Mouse (Mus musculus): Measurements from ENCODE around the gene Unc5cl.

The Unc5cl gene

DNA sequence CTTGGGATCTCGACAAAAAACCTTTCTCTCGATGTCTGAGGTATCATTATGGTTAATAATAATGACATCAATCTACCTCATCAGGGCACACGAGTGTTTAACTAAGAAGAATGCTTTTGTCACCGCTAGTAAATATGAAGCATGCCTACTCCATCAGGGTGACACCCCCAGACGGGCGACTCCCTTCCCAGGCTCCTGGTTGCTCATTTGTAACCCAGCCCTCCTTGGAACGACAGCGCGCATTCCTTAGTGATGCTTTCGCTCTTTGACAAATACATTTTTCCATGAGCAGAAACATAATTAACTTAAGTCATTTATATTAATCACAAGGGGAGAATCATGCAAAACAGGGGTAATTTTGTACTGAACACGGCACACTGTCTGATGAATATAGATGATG, 88.0 kb downstream of the Unc5cl start:
- no peak for DNase-seq

DNA sequence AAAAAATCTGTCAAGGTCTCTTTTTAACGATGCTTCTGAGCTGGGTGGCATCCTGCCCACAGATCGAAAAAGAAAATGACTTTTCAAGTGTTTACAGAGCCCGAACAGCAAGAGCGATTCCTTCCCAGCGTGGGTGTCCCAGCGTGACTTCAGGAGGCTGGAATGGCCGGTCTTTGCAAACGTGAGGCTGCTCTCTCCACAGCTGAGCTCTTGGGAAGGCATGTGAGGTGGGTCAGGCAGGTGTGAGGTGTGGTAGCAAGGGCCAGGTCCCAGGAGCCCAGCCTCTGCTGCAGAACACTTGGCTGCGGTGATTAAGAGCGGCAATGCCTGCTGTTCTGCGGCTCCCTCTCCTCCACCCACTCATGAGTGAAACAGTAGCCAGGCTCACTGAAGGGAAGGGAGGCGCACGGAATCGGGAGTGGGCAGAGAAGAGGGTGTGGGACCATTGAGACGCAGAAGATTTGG, 88.6 kb downstream of the Unc5cl start:
- DNase-seq: no peak

DNA sequence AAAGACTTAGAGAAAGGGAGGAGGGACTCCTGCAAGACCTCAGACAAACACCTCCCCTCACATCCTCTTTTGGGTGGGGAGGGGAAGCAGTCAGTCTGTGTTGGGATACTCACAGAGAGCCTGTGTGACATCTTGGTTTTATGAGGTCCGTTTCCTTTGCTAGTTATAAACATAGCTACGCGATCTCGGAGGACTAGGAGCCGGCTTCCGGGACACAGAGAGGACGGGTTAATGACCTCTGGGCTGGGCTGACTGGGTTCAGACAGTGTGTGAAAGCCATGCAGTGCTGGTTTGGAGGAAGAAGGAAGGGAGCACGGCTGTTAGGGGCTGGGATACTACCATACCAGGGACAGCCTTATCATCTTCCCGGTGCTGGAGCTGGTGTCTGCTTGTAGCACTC, 90.0 kb downstream of the Unc5cl start:
- DNase-seq: peak; percentile 88

DNA sequence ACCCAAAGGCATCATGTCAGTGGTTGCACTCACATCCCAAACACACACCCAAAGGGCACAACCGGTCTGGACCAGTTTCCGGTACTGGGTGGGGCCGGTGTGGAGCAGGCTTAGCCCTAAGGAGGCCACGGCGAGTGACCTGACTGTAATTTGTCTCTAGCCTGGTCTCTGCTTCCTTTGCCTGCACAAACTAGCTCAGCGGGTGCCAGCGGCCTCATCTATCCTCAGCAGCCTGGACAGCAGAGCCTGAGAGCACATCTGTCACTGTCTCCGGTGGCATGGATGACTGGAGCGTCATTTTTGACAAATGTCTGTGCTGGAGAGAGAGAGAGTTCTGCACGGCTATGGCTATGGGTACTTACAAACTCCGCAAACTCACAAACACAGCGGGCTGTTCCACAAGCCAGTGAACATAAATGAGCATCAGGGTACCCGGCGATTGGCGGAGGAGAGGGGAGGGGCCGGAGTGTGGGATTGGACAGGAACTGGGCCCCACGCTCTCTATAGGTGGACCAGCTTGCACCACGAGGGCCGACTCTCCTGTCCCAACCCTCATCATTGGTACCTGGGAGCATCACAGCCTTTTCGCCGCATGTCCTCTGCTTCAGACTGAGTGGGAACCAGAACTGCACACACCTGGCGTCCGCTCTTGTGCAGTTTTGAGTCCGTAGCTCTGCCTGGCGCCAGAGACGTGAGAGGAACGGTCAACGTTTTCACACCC, 90.7 kb downstream of the Unc5cl start:
- DNase-seq: no peak

DNA sequence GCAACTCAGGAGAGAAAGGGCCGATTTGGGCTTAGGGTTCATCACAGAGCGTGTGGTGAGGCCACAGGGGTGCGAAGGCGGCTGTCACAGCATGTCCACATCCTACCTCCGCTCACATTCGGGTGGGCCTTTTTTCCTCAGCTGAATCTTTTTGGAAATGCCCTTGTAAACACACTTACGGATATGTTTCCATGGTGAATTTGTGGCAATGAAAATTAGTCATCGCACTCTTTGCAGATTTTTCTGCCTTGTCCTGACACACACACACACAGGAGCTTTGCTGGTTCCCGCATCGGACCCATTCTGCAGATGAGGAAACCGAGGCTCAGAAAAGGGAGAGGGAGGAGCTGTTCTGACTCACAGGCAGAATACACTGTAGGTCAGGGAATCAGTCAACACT, 91.3 kb downstream of the Unc5cl start:
- no peak for DNase-seq

DNA sequence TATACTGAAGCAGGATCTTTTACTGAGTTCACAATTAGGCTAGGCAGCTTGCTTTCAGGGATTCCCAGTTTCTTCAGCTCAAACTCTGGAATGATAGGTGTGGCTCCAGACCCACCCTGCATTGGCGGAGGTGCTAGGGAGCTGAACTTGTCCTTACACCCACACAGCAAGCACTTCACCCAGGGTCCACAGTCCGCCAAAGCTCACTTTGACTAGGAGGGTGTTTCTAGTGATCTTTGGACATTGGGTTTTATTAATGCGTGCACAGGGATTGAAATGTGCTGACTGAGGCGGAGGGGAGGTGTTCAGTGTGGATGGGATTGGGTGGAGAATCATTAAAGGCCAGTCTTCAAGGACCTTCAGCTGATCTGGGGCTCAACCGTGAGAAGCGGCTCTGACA, 93.0 kb downstream of the Unc5cl start:
- no peak for DNase-seq

DNA sequence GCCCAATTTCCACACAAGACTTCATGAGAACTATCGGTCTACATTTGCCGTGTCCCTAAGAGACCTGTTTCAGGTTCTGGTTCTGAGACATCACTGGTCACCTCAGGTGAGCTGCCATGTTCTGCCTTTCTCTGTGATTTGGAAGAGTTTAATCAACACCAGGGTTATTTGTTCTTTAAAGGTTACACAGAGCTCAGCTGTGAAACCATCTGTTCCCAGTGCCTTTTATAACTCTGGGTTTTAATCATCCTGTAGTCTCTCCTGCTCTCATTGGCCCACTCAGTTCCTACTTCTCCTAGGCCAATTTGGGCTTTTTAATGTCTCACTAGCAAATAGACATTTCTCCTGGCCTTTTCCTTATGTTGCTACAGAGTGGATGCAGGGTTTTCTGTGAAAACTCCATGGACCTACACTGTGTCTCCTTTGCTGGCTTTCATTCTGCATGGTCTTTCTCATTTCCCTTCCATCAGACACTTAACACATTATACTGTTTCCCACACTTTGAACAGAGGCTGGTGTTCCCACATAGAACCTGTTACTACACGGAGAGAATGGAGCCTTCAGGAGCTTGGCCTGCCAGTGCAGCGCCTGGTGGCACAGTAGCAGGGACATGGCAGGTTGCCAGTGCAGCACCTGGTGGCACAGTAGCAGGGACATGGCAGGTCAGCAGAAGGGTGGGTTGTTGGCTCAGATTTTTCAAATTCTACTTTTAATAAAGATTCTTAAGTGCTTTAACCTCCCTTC, 97.3 kb downstream of the Unc5cl start:
- no peak for DNase-seq

DNA sequence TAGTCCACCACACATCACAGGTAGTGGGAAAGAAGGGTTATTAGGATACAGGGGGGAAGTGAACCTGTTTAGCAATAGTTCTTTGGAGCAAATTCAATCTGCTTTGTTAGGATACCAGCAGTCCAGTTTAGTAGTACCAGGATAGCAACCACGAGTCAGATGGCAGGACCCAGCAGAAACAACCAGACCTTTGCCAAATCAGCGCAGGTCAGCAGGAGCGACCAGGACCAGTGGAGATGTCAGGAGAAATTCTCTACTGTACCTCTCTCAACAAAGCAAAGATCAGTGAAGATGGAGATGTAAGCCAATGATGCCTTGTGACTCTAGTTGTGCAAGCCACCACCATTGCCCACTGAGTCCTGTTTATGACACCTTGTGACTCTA, 97.8 kb downstream of the Unc5cl start:
- no peak for DNase-seq

DNA sequence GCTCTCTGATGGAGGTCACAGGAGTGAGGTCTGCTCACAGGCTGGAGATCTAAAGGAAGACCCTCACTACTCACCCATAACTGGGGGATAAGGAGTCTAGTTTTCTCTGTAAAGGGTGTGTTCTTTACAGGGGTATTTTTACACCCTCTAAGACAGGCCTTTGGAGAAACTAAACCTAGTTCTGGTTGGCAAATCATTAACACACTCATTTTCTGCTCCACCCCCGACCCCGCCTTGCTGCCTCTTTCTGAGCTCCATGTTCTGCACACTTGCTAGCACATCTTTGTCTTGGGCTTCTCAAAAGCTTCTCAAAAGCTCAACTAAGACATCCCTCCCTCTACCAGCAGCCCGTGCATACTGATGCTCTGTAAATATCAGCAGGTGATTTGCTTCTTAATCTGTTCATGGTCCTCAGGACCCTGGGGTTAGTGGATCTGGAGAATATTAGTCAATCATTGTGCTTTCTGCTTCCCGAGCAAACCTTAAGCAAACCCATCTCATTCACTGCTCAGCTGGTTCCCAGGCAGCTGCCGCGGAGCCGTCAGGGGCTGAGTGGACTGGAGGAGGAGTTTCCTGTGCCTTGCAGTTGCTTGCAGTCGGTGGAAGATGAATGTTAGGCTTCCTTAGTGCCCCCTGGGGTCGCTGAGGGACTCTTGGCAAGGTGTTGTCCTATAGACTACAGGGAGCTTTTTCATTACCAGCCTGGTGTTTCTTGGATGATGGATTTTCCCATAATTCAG, 101.7 kb downstream of the Unc5cl start:
- DNase-seq: no peak

DNA sequence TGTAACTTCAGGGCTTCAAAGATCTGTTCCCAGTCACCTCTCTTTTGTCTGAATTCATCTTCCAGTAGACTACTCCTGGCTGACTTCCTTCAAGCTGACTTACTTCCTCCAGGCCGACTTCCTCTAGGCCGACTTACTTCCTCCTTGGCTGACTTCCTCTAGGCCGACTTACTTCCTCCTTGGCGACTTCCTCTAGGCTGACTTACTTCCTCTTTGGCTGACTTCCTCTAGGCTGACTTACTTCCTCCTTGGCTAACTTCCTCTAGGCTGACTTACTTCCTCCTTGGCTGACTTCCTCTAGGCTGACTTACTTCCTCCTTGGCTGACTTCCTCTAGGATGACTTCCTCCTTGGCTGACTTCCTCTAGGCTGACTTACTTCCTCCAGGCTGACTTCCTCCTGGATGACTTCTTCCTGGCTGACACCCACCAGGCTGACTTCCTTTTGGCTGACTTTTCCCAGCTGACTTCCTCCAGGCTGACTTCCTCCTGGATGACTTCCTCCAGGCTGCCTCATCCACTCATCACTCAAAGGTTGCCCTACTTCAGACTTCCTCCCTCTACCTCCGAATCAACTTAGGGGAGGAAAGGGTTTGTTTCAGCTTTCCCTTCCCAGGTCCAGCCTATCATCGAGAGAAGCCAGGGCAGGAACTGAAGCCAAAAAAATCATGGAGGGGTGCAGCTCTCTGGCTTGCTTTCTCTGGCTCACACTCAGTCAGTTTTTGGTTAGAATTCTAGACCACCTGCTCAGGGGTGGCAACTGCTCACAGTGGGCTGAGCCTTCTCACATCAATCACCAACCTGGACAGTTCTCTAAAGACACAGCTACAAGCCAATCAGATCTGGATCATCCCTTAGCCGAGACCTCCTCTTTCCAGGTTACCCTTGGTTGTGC, 103.4 kb downstream of the Unc5cl start:
- DNase-seq: no peak

DNA sequence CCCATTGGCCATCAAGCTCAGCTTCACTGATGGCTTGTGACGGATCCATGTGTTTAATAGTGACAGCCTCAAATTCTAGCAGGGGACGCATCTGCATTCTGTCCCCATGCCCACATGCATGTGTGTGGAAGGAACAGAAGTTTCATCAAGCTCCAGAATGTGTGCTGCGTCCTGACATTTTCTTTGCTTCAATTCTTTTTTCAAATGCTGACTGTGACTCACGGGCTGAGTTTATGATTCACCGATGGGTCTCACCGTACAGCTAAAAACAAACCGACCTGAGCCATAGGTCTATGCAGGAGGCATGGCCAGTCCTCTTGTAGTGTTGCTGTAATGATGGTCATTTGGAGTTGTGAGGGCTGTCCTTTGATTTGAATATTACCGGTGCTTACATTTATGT, 110.2 kb downstream of the Unc5cl start:
- peak; percentile 56 for DNase-seq

DNA sequence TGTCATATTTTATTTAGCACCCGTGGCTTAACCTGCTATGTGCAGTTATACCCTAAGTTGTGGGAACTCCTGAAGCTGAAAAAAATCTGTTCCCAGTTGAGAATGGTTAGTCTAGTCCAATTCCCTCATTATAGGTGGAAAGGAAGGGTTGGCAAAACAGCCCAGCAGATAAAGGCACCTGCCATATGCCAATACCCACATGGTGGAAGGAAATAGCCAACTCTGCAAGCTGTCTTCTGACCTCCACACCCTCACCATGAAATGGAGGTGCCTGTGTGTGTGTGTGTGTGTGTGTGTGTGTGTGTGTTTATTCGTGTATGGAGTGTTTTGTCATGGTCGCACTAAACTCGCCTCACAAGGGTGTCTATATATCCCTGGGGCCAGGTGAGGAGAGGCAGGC, 115.0 kb downstream of the Unc5cl start:
- DNase-seq: peak; percentile 35

DNA sequence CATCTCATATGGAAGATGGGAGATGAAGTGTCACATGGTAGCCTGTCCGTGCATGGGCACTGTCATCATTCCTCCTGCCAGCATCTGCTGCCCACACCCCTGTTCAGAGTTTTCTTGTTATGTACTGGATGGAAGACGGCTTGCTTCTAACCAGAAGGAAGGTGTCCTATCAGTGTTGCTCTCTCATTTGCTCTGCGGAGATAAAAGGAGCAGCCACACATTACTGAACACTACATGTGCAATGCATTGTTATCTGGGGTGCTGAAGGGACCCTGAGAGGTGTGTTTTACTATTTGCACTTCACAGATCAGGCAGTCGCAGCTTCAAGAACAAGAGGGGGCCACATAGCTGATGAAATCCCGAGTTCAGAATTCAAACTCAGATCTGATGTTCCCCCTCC, 126.5 kb downstream of the Unc5cl start:
- DNase-seq: no peak

DNA sequence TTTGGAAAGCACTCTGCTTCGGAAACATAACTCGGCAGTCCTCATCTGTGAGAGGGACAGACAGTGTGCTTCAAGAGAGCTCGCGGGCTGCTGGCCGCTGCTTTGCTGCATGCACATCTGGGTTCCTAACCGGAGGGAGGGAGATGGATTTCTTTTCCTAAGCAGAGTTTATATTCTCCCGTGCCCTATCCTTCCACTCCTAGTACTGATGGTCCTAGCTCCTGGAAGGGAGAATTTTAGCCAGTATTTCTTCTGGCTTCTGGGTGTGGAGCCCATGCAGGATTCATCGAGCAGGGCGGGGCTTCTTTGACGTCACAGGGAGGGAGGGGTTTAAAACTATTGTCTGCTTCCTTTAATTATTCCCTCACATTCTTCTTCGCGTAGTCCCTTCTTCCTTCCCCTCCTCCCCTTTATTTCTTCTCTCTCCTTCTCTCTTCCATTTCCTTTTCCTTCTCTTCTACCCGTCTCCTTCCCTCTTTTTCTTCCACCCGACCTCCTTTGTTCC, 127.8 kb downstream of the Unc5cl start:
- no peak for DNase-seq

DNA sequence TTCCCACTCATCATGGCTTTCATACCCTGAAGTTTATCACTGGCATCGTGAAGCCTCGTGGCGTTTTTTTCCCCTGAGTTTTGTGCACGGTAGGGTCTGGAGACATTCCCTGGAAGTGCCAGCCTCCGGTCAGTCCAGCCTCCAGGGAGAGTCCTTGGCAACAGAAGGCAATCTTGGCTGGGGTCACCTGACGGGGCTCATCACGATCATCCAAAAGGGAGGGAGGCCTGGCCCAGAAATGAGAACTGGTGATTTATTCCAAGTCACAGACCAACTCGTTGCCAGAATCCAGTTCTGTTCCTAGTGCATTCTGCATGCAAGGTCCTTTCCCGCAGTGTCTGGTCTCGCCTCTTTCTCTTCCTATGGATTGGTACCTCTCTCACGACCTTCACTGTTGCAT, 128.7 kb downstream of the Unc5cl start:
- no peak for DNase-seq

DNA sequence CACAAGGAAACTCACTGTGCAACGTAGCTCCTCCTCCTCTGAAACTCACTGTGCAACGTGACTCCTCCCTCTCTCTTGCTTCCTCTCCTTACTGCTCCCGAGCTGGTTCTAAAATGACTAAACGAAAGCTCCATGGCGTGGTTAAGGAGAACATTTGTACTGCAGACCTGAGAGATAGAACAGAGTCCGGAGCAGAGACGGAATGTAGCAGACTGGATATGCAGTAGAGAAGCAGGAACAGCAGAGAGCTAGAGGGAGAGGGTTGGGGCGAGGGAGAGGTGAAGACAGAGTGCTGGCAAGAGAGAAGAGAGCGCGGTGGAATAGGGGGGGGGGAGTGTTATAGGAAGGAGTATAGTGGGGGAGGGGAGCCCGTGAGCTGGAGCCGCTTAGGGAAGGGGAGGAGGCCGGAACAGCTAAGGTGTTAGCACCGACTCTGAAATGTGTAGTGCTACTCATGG, 131.2 kb downstream of the Unc5cl start:
- DNase-seq: peak; percentile 74

DNA sequence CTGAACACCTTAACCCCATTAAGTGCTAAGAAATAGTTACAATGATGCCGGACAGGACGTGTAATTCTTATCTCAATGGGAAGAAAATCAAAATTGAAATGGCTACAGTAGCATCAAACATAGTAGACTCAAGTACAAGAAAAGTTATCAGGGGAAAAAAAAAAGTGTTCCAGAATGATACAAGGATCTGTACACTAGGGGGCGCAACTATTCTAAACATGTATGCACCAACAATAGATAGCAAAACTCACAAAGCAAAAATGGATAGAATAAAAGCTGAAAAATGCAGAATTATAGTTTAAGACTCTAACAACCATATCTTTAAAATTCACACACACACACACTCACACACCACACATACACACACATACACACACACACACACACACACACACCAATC, 134.0 kb downstream of the Unc5cl start:
- DNase-seq: no peak

Data from heart, adult 11 months (tissue).